Mouse (Mus musculus): ENCODE measurements at regions not wholly inside any gene's neighbourhood (a gene's known extent, or its start where the extent isn't known, plus 50 kb on each side); places are given as distances from the start of the nearest gene placed in this dataset.

GRCm38 (mm10) chr13:3221622-3222021, 316.2 kb upstream of the Gdi2 start:
- TF ChIP-seq CTCF (IDR thresholded peaks at IDR 0.05; ENCODE audit: low read depth, low read length) (no peak), POLR2A (IDR thresholded peaks at IDR 0.05; ENCODE audit: extremely low read depth, insufficient read depth, low read length) (no peak)
